Mouse (Mus musculus) cerebellum, adult 11 months (tissue): ENCODE data around the gene Atp6v0a4.

Source experiments
- DNase-seq: peaks from one replicate; pipeline ENCODE4 v3.0.0; 2022

Gene Atp6v0a4

DNA sequence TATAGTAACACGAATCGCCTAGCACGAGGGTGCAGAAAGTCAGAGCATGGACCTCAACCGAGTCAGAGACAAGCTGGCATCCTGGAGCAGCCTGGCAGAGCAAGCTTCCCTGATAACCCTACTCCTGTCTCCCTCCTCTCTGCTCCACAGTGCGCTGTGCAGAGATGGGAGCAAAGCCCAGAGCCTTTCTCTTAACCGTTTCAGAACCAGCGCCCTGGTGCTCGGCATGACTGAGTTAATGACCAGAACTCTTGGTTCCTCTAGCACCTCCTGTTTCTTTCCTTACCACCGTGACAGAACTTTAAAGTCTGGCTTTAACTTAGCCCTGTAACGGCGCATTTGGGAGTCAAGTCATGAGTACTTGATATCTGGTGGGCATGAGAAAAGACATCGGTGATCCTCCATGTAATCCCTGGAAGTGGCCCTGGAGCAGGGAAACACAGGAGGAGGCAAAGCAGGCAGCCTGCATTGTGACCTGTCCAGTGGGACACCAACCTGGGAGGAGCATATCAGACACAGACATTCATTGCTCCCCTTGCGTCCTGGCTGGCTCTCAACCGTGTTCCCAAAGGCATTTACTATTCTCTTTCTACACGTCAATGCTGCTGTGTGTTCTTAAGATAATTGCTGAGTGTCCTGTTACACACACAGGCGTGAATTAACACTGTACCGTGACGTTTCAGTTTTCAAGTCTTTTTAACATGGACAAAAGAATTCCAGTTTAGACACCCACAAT lies 747 bp downstream of the Atp6v0a4 start:
- DNase-seq, result no peak

DNA sequence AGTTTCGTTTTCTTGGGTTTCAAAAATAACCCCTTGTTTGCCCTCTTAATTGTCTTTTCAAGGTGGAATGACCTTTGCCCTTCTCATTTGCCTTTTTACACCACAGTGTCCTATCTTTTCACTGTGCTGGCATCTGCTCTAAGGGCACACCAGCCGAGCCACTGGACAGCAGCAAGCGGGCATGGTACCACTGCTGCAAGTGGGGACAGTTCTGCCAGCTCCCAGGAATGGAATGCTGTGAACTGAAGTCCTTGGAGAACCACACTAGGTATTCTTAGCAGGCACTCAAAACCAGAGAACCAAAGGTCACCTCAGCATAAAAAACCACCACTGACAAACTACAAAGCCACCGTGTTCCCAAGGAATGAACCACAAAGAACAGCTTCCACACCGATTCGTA lies 1.6 kb downstream of the Atp6v0a4 start:
- no peak for DNase-seq

DNA sequence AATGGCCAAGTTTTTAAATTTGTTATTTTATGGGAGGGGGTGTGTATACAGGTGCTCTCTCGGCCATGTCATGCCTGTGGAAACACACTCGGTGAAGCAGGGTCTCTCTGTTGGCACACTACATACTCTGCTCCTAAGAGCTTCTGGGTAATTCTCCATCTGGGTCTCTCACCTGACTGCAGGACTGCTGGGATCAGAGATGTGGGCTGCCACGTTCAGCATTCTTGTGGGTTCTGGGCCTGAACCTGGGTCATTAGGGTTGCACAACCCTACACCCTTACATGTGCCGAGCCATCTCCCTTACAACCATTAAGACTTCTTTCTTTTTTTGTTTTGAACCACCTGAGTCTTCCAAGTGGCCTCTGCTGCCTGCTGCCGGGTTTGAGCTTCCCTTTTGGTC lies 2.5 kb downstream of the Atp6v0a4 start:
- no peak for DNase-seq

- DNase-seq, result no peak
Observed at GRCm38 (mm10) chr6:38120681-38121371, 3.6 kb downstream of the Atp6v0a4 start.

DNA sequence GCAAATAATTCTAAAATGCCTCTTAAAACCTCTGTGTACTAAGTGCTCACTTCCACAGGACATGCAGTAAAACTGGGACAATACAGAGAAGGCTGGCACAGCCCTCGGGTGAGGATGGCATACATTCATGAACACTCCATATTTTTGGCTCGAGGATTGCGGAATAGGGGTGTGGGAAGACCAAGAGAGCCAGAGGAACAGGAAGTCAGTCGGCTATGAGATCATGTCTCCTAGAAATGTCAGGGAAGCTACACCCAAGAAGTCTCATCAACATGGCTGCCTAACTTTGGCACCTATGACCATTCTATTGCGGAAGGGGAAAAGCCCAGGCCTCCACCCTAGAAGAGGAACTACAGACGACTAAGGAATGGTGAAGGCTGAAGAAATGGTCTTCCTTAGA lies 6.0 kb downstream of the Atp6v0a4 start:
- no peak for DNase-seq

- DNase-seq, result no peak
Observed at GRCm38 (mm10) chr6:38116107-38116770, 8.1 kb downstream of the Atp6v0a4 start.

- DNase-seq, result no peak
Observed at GRCm38 (mm10) chr6:38110859-38111258, 13.5 kb downstream of the Atp6v0a4 start.

- no peak for DNase-seq
Observed at GRCm38 (mm10) chr6:38109871-38110270, 14.5 kb downstream of the Atp6v0a4 start.

GRCm38 (mm10) chr6:38109160-38109795 lies 15.1 kb downstream of the Atp6v0a4 start, which contains the start of gene Tmem213:
Gene Tmem213 (plus strand): TSS chr6:38109255.
- DNase-seq, result no peak

- DNase-seq, result no peak
Observed at GRCm38 (mm10) chr6:38108449-38108848, 15.9 kb downstream of the Atp6v0a4 start.

GRCm38 (mm10) chr6:38105924-38106323 lies 18.5 kb downstream of the Atp6v0a4 start:
- DNase-seq, result no peak

GRCm38 (mm10) chr6:38103775-38104174 lies 20.6 kb downstream of the Atp6v0a4 start:
- DNase-seq, result no peak

GRCm38 (mm10) chr6:38102216-38102795 lies 22.1 kb downstream of the Atp6v0a4 start:
- no peak for DNase-seq

GRCm38 (mm10) chr6:38096961-38097370 lies 27.4 kb downstream of the Atp6v0a4 start:
- DNase-seq, result no peak

DNA sequence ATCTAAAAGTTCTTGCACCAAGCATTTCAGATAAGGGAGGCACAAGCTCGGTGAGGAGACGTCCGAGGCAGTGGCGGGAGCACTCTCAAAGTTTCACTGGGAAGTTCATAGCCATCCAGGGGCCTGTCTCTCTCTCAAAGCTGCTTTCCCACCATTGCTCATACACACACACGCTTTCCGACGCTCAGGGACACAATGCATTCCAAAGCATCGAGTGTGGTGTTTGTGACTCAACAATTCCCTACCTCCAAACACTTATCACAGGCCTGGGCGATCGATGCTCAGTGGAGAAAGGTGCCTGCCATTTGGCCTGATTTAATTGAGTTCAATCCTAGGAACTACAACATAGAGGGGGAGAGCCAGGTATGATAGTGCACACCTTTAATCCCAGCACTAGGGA lies 29.7 kb downstream of the Atp6v0a4 start:
- no peak for DNase-seq

- no peak for DNase-seq
Observed at GRCm38 (mm10) chr6:38092539-38092938, 31.8 kb downstream of the Atp6v0a4 start.

- DNase-seq, result no peak
Observed at GRCm38 (mm10) chr6:38087242-38088026, 37.0 kb downstream of the Atp6v0a4 start.

GRCm38 (mm10) chr6:38083204-38083603 lies 41.2 kb downstream of the Atp6v0a4 start:
- DNase-seq, result no peak

GRCm38 (mm10) chr6:38081727-38082341 lies 42.6 kb downstream of the Atp6v0a4 start:
- no peak for DNase-seq

GRCm38 (mm10) chr6:38080364-38080763 lies 44.0 kb downstream of the Atp6v0a4 start:
- DNase-seq, result no peak

- no peak for DNase-seq
Observed at GRCm38 (mm10) chr6:38073592-38073991, 50.8 kb downstream of the Atp6v0a4 start.
